Mouse (Mus musculus) erythroblast, embryonic 14.5 days (primary cell): ENCODE measurements around the gene Llgl2.

Experiments
- GATA1 ChIP-seq: IDR thresholded peaks from 2 replicates; pipeline ENCODE4 v1.6.1; 2012; ENCODE audit warnings: low read length, inconsistent platforms, mixed read lengths
- TAL1 ChIP-seq: IDR thresholded peaks from 3 replicates; pipeline ENCODE4 v1.6.1; 2012; ENCODE audit warnings: low read length, inconsistent platforms, mixed read lengths

GRCm38 (mm10) chr11:115859143-115859945 lies 35.5 kb downstream of the Llgl2 start:
- TF ChIP-seq TAL1 = no peak
- no peak for TF ChIP-seq GATA1
